Mouse (Mus musculus) embryonic facial prominence, embryonic 10.5 days (tissue): ENCODE measurements around the gene Fam71f1. TPM values are rescaled to one million over a fixed set of nuclear protein-coding genes. Genes with fewer than 3 reads are reported as not detected.

ENCODE experiments used
- DNase-seq: peaks from one replicate; pipeline ENCODE4 v3.0.0-alpha.2; 2017; ENCODE audit warnings: low spot score
- H3K27ac ChIP-seq: fragments of 300-500 bp; sonication (generic); replicated peaks from 2 replicates; pipeline ENCODE4 v1.5.1; 2016; ENCODE audit warnings: mild to moderate bottlenecking
- H3K27me3 ChIP-seq: fragments of 300-500 bp; sonication (generic); replicated peaks from 2 replicates; pipeline ENCODE4 v1.6.1; 2016; ENCODE audit warnings: low read depth, mild to moderate bottlenecking; ENCODE audit not compliant: poor library complexity, severe bottlenecking
- H3K36me3 ChIP-seq: fragments of 300-500 bp; sonication (generic); replicated peaks from 2 replicates; pipeline ENCODE4 v1.6.1; 2016; ENCODE audit warnings: mild to moderate bottlenecking, moderate library complexity
- H3K4me1 ChIP-seq: fragments of 300-500 bp; sonication (generic); 2 replicates; pipeline ENCODE4 v1.6.1; 2016
- H3K4me3 ChIP-seq: fragments of 300-500 bp; sonication (generic); 2 replicates; pipeline ENCODE4 v1.5.1; 2016; ENCODE audit warnings: mild to moderate bottlenecking, moderate library complexity
- H3K9me3 ChIP-seq: fragments of 300-500 bp; sonication (generic); 2 replicates; pipeline ENCODE4 v1.6.1; 2016; ENCODE audit warnings: mild to moderate bottlenecking
- WGBS: fragments of 180-500 bp; shearing (Covaris S2); methylation state at CpG from one replicate; pipeline ENCODE4 v1.1.7; 2016; 5-methylcytosine and 5-hydroxymethylcytosine counted together
- polyA plus RNA-seq: library from polyadenylated mRNA; unstranded; fragments of >200 nt; fragmentation: Nextera tagmentation; extraction: Ambion mirVana; gene quantifications from 2 replicates; pipeline ENCODE4 v1.2.1, GENCODE M21; 2016

Fam71f1 gene
- polyA plus RNA-seq, 1 experiment from 2014 or later = not detected

- DNase-seq = no peak
- peaks cover 4% of the 10 kb centered on the region; the same call in 1 of the 2 replicates for H3K27me3 ChIP-seq
- peaks cover 13% of the 10 kb centered on the region for H3K4me1 ChIP-seq
- no peak overlapping the region for H3K27ac ChIP-seq
- H3K9me3 ChIP-seq = no peaks in the 10 kb centered on the region
- peaks cover 27% of the 10 kb centered on the region for H3K36me3 ChIP-seq
- H3K4me3 ChIP-seq = no peak overlapping the region
- WGBS = 58% methylated on average over 2 of the region's 2 CpGs
Measured at GRCm38 (mm10) chr6:29382442-29382841, 63.5 kb downstream of the Fam71f1 start.

Other genes starting within 250 kb of the Fam71f1 start
- 53.9 and 60.6 TPM in 2 replicates for gene Rbm28, start 154.1 kb upstream of the Fam71f1 start, polyA plus RNA-seq
- gene Prrt4, start 139.6 kb upstream of the Fam71f1 start, polyA plus RNA-seq = 1.9 and 2.0 TPM in 2 replicates
- 44.7 and 50.2 TPM in 2 replicates for gene Impdh1, start 102.8 kb upstream of the Fam71f1 start, polyA plus RNA-seq
- gene Hilpda, start 46.7 kb upstream of the Fam71f1 start, polyA plus RNA-seq = 35.3 and 39.9 TPM in 2 replicates
- gene Fam71f2, start 39.5 kb upstream of the Fam71f1 start, polyA plus RNA-seq = 0.25 and 0.34 TPM in 2 replicates
- 228 and 237 TPM in 2 replicates for gene Calu, start 28.9 kb downstream of the Fam71f1 start, polyA plus RNA-seq
- gene Opn1sw, start 69.3 kb downstream of the Fam71f1 start, polyA plus RNA-seq = 0.25 and 0.40 TPM in 2 replicates
- gene Ccdc136, start 77.2 kb downstream of the Fam71f1 start, polyA plus RNA-seq = 18.6 and 23.1 TPM in 2 replicates
- 4.0 and 4.5 TPM in 2 replicates for gene Flnc, start 114.1 kb downstream of the Fam71f1 start, polyA plus RNA-seq
- 206 and 207 TPM in 2 replicates for gene Atp6v1f, start 148.6 kb downstream of the Fam71f1 start, polyA plus RNA-seq
- 0.28 TPM in 1 of 2 replicates, not detected in the other for gene Atp6v1fnb, start 152.3 kb downstream of the Fam71f1 start, polyA plus RNA-seq
- gene Kcp, start 188.8 kb downstream of the Fam71f1 start, polyA plus RNA-seq = 18.5 and 21.2 TPM in 2 replicates
- gene Irf5, start 207.5 kb downstream of the Fam71f1 start, polyA plus RNA-seq = 2.3 and 2.7 TPM in 2 replicates